Mouse (Mus musculus) C2C12 (cell line): ENCODE results near the gene Glt28d2.

ENCODE experiments used
- CTCF ChIP-seq: IDR thresholded peaks from one replicate; pipeline ENCODE4 v1.5.1; 2011; ENCODE audit not compliant: control insufficient read depth, insufficient read depth, insufficient read length
- FOSL1 ChIP-seq: IDR thresholded peaks from one replicate; pipeline ENCODE4 v1.8.0; 2011; ENCODE audit warnings: mild to moderate bottlenecking, low read length; ENCODE audit not compliant: poor library complexity, insufficient read depth, severe bottlenecking
- MYOG ChIP-seq: IDR thresholded peaks from one replicate; pipeline ENCODE4 v1.6.1; 2011; ENCODE audit not compliant: control insufficient read depth, insufficient read length; ENCODE audit errors: extremely low read depth

DNA sequence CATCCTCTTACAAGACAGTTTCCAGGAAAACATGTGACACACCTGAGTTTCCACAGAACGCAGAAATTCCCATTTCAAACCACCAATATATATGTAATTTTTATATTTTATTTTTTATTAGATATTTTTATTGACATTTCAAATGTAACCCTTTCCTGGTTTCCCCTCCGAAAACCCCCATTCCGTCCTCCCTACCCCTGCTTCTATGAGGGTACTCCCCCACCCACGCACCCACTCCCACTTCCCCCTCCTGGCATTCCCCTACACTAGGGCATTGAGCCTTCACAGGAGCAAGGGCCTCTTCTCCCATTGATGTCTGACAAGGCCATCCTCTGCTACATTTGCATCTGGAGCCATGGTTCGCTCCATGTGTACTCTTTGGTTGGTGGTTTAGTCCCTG lies 7.7 kb upstream of the Glt28d2 start:
- TF ChIP-seq FOSL1 (no peak), CTCF (no peak), MYOG (no peak)
